Mouse (Mus musculus) megakaryocyte, embryonic 14.5 days (primary cell): Measurements from ENCODE around the gene Fig4.

ENCODE experiments used
- FLI1 ChIP-seq: IDR thresholded peaks from 2 replicates; pipeline ENCODE4 v1.6.1; 2012; ENCODE audit warnings: low read length, inconsistent platforms, mixed read lengths
- GATA1 ChIP-seq: IDR thresholded peaks from 3 replicates; pipeline ENCODE4 v1.6.1; 2012; ENCODE audit warnings: mixed read lengths, low read length, inconsistent platforms, borderline replicate concordance

DNA sequence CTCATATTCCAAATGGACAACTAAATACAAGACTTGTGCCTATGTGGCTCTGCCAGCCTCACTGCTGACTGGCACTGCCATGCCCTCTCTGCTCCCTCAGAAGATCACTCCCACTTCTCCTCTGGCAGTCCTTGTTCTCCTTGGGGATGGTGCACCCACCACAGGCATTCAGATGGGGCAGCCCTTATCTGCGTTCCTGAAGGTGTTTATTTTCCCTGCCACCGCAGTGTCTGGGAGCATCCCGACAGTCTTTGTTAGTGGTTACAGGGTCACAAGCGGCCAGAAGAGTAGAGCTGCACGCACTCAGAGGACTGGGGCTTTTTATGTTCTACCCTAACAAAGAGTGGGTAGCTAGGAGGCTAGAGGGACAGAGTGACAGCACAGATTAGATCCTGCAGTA is 98.9 kb downstream of the Fig4 start:
- TF ChIP-seq FLI1 (no peak), GATA1 (no peak)
